Mouse (Mus musculus): Measurements from ENCODE around the gene Zcchc9.

DNA sequence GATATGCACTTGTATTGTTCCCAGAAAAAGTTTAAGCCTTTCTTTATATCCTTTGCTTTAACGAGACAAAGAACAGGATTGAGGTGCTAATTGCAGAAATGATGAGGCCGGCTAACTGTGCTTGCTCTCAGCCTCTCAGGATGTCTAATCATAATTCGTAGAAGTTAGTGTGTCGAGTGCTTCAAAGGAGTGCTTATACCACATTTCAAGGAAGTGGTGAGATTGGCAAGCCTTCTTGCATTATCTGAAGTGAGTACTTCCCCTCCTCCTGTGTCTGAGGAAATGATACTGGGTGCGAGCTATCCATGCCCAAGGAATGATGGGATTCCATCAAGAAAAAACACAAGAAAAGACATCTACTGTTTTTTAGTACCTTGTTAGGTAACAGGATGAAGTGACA is 7.2 kb upstream of the Zcchc9 start:
- TF ChIP-seq MAX (IDR thresholded peaks at IDR 0.05) (no peak), CTCF (IDR thresholded peaks at IDR 0.05; ENCODE audit: control insufficient read depth, insufficient read depth, insufficient read length) (no peak)

Data from C2C12 (cell line).